20 mouse cellular contexts compared by ENCODE assay signal in genomic region chr8:71401454-71401853, GRCm38 (mm10). TPM values are rescaled to one million over a fixed set of nuclear protein-coding genes. Genes with fewer than 3 reads are reported as not detected.
DNase-seq lines count a peak whose midpoint lies in the region; ATAC-seq and TF ChIP-seq lines count a peak whose summit lies in the region.
"Had no signal": no experiment of that assay in that cellular context is flagged by ENCODE, and none has a peak within 500 bp of the region (broad histone marks: within the 10 kb centered on the region; RNA-seq: fewer than 3 reads in every experiment).

No protein-coding gene starts in this region.

- no peak overlapping the region for H3K27ac ChIP-seq in kidney, postnatal 0 days
- H3K27ac ChIP-seq: embryonic facial prominence, embryonic 13.5 days; forebrain, embryonic 12.5 days; heart, adult 2 months; heart, embryonic 13.5 days; hindbrain, embryonic 10.5 days; hindbrain, embryonic 14.5 days had no signal

- H3K9me3 ChIP-seq in kidney, postnatal 0 days (replicated peaks; ENCODE audit: low read length) = no peaks in the 10 kb centered on the region
- H3K9me3 ChIP-seq: embryonic facial prominence, embryonic 13.5 days; forebrain, embryonic 12.5 days; heart, embryonic 13.5 days; hindbrain, embryonic 10.5 days had no signal

- H3K4me2 ChIP-seq in kidney, postnatal 0 days (ENCODE audit: low read length) = no peak overlapping the region
- H3K4me2 ChIP-seq: embryonic facial prominence, embryonic 13.5 days; forebrain, embryonic 12.5 days; heart, embryonic 13.5 days; hindbrain, embryonic 14.5 days had no signal

- TF ChIP-seq CTCF in kidney, postnatal 0 days (IDR thresholded peaks at IDR 0.05; ENCODE audit: low read depth) = 0 out of 2 replicates have a peak, but pooled peaks have one; percentile 1

- DNase-seq in cerebellum, adult 9-11 months = peak; percentile 15
- DNase-seq in kidney, postnatal 0 days (ENCODE audit: low spot score) = no peak
- DNase-seq in kidney, adult 8-10 months = no peak
- peak; percentile 36 for DNase-seq in testis, postnatal 10 days (ENCODE audit: low spot score)
- DNase-seq in testis, postnatal 14 days (ENCODE audit: low spot score) = no peak
- no peak for DNase-seq in kidney, adult 18-20 months
- DNase-seq: adrenal gland, postnatal 25 days; cerebellum, adult 2 months; cerebellum, postnatal 36 days; gastrocnemius, postnatal 10 days had no signal

- no peaks in the 10 kb centered on the region for H3K27me3 ChIP-seq in kidney, postnatal 0 days (ENCODE audit: insufficient read depth, low read length)
- H3K27me3 ChIP-seq: embryonic facial prominence, embryonic 13.5 days; forebrain, embryonic 12.5 days; heart, embryonic 13.5 days; Patski had no signal

- no peak overlapping the region for H3K9ac ChIP-seq in kidney, postnatal 0 days (ENCODE audit: low read depth, low read length)
- H3K9ac ChIP-seq: embryonic facial prominence, embryonic 13.5 days; forebrain, embryonic 12.5 days; heart, embryonic 13.5 days; hindbrain, embryonic 14.5 days had no signal

- no peak overlapping the region for H3K4me3 ChIP-seq in kidney, postnatal 0 days (replicated peaks; ENCODE audit: low read depth, low read length)
- H3K4me3 ChIP-seq: embryonic facial prominence, embryonic 13.5 days; forebrain, embryonic 12.5 days; heart, adult 2 months; heart, embryonic 13.5 days; hindbrain, embryonic 10.5 days had no signal

- peaks cover 13% of the 10 kb centered on the region; the same call in 1 of the 2 replicates for H3K36me3 ChIP-seq in kidney, postnatal 0 days (ENCODE audit: insufficient read depth, low read length)

- ATAC-seq in cerebellum, adult (ENCODE audit: insufficient number of reproducible peaks, low FRiP score, low TSS enrichment) = no peak
- no peak for ATAC-seq in kidney, postnatal 0 days (replicated peaks; ENCODE audit: low FRiP score, low read depth)
- ATAC-seq: activated CD4-positive, CD25-positive, alpha-beta regulatory T cell, adult 4 months; forebrain, embryonic 16.5 days; Patski had no signal

- peaks cover 11% of the 10 kb centered on the region for H3K4me1 ChIP-seq in kidney, postnatal 0 days (replicated peaks; ENCODE audit: insufficient read depth, low read length)

RNA-seq across cellular contexts. Expression of gene Ankle1, which starts 4.4 kb away (rescaled TPM):
- 7.9 and 9.2 TPM in 2 replicates for polyA plus RNA-seq in kidney, postnatal 0 days (2015; fragmentation: Nextera tagmentation; extraction: Ambion mirVana)

RNA-seq across cellular contexts. Expression of gene Babam1, which starts 4.8 kb away (rescaled TPM):
- 92.3 and 96.4 TPM in 2 replicates for polyA plus RNA-seq in kidney, postnatal 0 days (2015; fragmentation: Nextera tagmentation; extraction: Ambion mirVana)

RNA-seq across cellular contexts. Expression of gene Ushbp1, which starts 5.9 kb away (rescaled TPM):
- 18.8 and 20.4 TPM in 2 replicates for polyA plus RNA-seq in kidney, postnatal 0 days (2015; fragmentation: Nextera tagmentation; extraction: Ambion mirVana)

RNA-seq across cellular contexts. Expression of gene Nr2f6, which starts 19.7 kb away (rescaled TPM):
- polyA plus RNA-seq in kidney, postnatal 0 days (2015; fragmentation: Nextera tagmentation; extraction: Ambion mirVana) = 110 and 138 TPM in 2 replicates

RNA-seq across cellular contexts. Expression of gene Ocel1, which starts 30.4 kb away (rescaled TPM):
- 8.1 and 8.4 TPM in 2 replicates for polyA plus RNA-seq in kidney, postnatal 0 days (2015; fragmentation: Nextera tagmentation; extraction: Ambion mirVana)

Comparison
In these comparisons a context has a peak if more than half of its experiments do, and no peak if none do; other contexts are left out.
1. DNase-seq: peak in cerebellum, adult 9-11 months (single experiment) and testis, postnatal 10 days (single experiment); none in kidney, postnatal 0 days (single experiment), kidney, adult 8-10 months (0 of 2), testis, postnatal 14 days (single experiment) and kidney, adult 18-20 months (single experiment).